Mouse (Mus musculus): ENCODE results near the gene Rnf144a.

DNA sequence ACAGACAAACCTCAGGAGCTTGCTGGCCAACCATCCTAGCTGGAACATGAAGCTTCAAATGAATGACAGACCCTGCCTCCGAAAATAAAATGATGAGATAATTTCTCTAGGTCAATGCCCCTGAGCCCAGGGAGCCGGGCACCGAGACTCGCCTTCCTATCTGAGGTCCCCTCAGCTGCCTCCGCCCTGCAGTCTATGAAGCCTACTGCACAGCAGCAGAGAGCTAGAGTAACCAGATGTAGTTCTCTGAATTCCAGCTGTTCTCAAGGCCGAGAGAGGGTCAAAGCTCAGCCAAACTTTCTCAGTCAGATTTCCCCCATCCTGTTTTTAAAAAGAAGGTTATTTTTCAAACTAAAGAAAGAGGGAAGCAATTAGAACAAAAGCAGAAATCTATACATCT, 29.3 kb downstream of the Rnf144a start:
- TF ChIP-seq CTCF (IDR thresholded peaks at IDR 0.05; ENCODE audit: low read depth), result no peak
- TF ChIP-seq EP300 (IDR thresholded peaks at IDR 0.05; ENCODE audit: low read depth), result no peak

All from liver, postnatal 0 days (tissue).